Mouse (Mus musculus): ENCODE results near the gene Msl3. TPM values are rescaled to one million over a fixed set of nuclear protein-coding genes. Genes with fewer than 3 reads are reported as not detected.
A peak's percentile ranks its signal among the peaks of the same experiment; 100 is the strongest.

Msl3 gene
- polyA plus RNA-seq (2012; rRNA removed), result 18.3 and 20.0 TPM in 2 replicates

GRCm38 (mm10) chrX:168673525-168674406 is at the start of gene Msl3:
Gene Msl3 (minus strand): TSS chrX:168673898.
- DNase-seq, result peak; percentile 89
- TF ChIP-seq CTCF (conservative IDR thresholded peaks at IDR 0.05; ENCODE audit: insufficient read depth, insufficient read length, low read depth, low read length) (peak; percentile 32; the same call in 1 of the 2 replicates), POLR2A (IDR thresholded peaks at IDR 0.05; ENCODE audit: low read depth, low read length) (no peak)

DNA sequence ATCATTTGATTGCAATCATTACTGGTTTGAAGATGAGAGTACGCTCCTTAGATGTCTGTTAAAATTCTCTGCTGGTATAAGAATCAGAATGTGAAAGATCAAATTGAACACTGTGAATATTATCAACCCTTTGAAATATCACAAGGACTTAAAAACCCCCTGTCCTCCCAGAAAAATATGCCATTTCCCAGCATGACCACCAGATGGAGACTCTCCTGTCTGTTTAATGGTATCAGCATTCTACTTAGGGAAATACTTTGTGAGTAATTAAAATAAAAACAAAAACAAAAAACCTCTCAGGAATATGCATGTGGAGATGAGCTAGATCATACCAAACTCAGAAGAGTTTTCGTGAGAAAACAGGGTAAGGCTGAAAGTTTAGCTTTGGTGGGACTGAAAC is 44.3 kb upstream of the Msl3 start:
- Histone ChIP-seq H3K27ac (ENCODE audit: insufficient read depth, low read depth, low read length) (no peak overlapping the region), H3K4me3 (ENCODE audit: insufficient read depth, low read depth, low read length) (no peak overlapping the region), H3K36me3 (ENCODE audit: control insufficient read depth, insufficient read depth, low read length) (no peaks in the 10 kb centered on the region), H3K4me1 (ENCODE audit: control insufficient read depth, insufficient read depth, low read length) (no peaks in the 10 kb centered on the region), H3K27me3 (replicated peaks; ENCODE audit: control insufficient read depth, insufficient read depth, low read length) (no peaks in the 10 kb centered on the region)
- 57% methylated on average over 2 of the region's 2 CpGs for WGBS
- TF ChIP-seq CTCF (conservative IDR thresholded peaks at IDR 0.05; ENCODE audit: insufficient read depth, insufficient read length, low read depth, low read length) (no peak), POLR2A (IDR thresholded peaks at IDR 0.05; ENCODE audit: low read depth, low read length) (no peak)
- DNase-seq, result peak; percentile 16

More at GRCm38 (mm10) chrX:168673525-168674406, at the start of gene Msl3:
- H3K27ac ChIP-seq (ENCODE audit: insufficient read depth, low read depth, low read length), result peak within 1 kb of the TSS; percentile 92
- peak within 1 kb of the TSS; percentile 82 for H3K4me3 ChIP-seq (ENCODE audit: insufficient read depth, low read depth, low read length)
- 0% methylated on average over 66 of the region's 88 CpGs for WGBS
- no peaks in the 10 kb centered on the region for H3K36me3 ChIP-seq (ENCODE audit: control insufficient read depth, insufficient read depth, low read length)
- no peaks in the 10 kb centered on the region for H3K27me3 ChIP-seq (replicated peaks; ENCODE audit: control insufficient read depth, insufficient read depth, low read length)
- no peaks in the 10 kb centered on the region; the same call in 1 of the 2 replicates for H3K4me1 ChIP-seq (ENCODE audit: control insufficient read depth, insufficient read depth, low read length)

GRCm38 (mm10) chrX:168674407-168674962 is 787 bp upstream of the Msl3 start:
- TF ChIP-seq POLR2A (IDR thresholded peaks at IDR 0.05; ENCODE audit: low read depth, low read length) (no peak), CTCF (conservative IDR thresholded peaks at IDR 0.05; ENCODE audit: insufficient read depth, insufficient read length, low read depth, low read length) (no peak)
- peak overlapping the region; percentile 82 for H3K4me3 ChIP-seq (ENCODE audit: insufficient read depth, low read depth, low read length)
- H3K36me3 ChIP-seq (ENCODE audit: control insufficient read depth, insufficient read depth, low read length), result no peaks in the 10 kb centered on the region
- H3K4me1 ChIP-seq (ENCODE audit: control insufficient read depth, insufficient read depth, low read length), result no peaks in the 10 kb centered on the region; the same call in 1 of the 2 replicates
- WGBS, result 5% methylated on average over 10 of the region's 10 CpGs
- peak overlapping the region; percentile 91 for H3K27ac ChIP-seq (ENCODE audit: insufficient read depth, low read depth, low read length)
- H3K27me3 ChIP-seq (replicated peaks; ENCODE audit: control insufficient read depth, insufficient read depth, low read length), result no peaks in the 10 kb centered on the region
- DNase-seq, result peak; percentile 77

DNA sequence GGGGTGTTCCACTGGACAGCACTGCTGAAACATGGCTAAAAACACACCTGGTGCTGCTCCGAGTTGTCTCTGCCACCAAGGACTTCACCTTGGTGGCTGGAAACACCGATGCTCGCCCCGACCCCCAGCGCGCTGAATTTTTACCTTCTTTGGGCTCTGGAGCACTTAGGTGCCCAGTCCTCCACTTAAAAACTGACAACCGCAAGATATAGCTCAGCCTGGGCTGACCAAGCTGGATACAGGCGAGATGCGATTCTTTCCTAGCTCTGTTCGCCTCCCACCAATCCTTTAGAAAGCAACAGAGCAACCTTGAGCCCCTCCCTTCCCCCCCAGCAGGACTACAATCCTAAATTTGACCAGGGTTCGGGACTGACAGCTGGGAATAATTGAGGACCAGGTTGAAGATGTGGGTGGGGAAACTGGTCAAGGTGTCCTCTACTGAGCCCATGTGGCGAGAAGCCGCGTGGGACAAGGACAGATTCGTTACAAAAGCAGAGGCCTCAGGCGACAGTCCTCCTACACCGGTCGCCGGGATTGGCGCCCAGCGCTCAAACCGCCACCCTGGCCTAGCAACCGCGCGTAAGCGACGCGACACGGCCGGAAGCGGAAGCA is 679 bp downstream of the Msl3 start:
- Histone ChIP-seq H3K4me1 (ENCODE audit: control insufficient read depth, insufficient read depth, low read length) (no peaks in the 10 kb centered on the region; the same call in 1 of the 2 replicates), H3K36me3 (ENCODE audit: control insufficient read depth, insufficient read depth, low read length) (no peaks in the 10 kb centered on the region), H3K27me3 (replicated peaks; ENCODE audit: control insufficient read depth, insufficient read depth, low read length) (no peaks in the 10 kb centered on the region), H3K27ac (ENCODE audit: insufficient read depth, low read depth, low read length) (peak overlapping the region; percentile 92), H3K4me3 (ENCODE audit: insufficient read depth, low read depth, low read length) (peak overlapping the region; percentile 82)
- TF ChIP-seq POLR2A (IDR thresholded peaks at IDR 0.05; ENCODE audit: low read depth, low read length) (no peak), CTCF (conservative IDR thresholded peaks at IDR 0.05; ENCODE audit: insufficient read depth, insufficient read length, low read depth, low read length) (no peak)
- 1% methylated on average over 31 of the region's 31 CpGs for WGBS
- no peak for DNase-seq

DNA sequence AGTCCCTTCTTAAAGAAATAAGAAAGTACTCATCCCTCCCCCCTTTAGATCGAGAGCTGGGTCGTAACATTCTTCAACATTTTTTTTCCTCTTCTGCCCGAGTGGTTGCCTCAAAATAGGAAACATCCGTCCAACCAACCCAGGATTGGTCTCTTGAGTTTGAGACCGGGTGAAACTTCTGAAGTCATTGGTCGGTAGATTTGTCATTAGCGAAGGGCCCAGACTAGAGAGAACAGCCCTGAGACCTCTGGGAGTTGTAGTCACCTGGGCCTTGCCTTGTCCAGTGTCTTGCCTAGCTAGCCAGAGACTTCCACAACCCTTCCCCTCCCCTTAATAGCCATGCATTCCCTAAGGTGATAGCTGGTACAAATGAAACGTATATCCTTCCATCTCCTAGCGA is 1.3 kb downstream of the Msl3 start:
- no peaks in the 10 kb centered on the region for H3K36me3 ChIP-seq (ENCODE audit: control insufficient read depth, insufficient read depth, low read length)
- H3K4me1 ChIP-seq (ENCODE audit: control insufficient read depth, insufficient read depth, low read length), result no peaks in the 10 kb centered on the region; the same call in 1 of the 2 replicates
- DNase-seq, result peak; percentile 91
- no peak for TF ChIP-seq CTCF (conservative IDR thresholded peaks at IDR 0.05; ENCODE audit: insufficient read depth, insufficient read length, low read depth, low read length)
- TF ChIP-seq POLR2A (IDR thresholded peaks at IDR 0.05; ENCODE audit: low read depth, low read length), result no peak
- under 1% methylated on average over 9 of the region's 9 CpGs for WGBS
- no peaks in the 10 kb centered on the region for H3K27me3 ChIP-seq (replicated peaks; ENCODE audit: control insufficient read depth, insufficient read depth, low read length)
- peak overlapping the region; percentile 82 for H3K4me3 ChIP-seq (ENCODE audit: insufficient read depth, low read depth, low read length)
- H3K27ac ChIP-seq (ENCODE audit: insufficient read depth, low read depth, low read length), result peak overlapping the region; percentile 92; the same call in 1 of the 2 replicates

DNA sequence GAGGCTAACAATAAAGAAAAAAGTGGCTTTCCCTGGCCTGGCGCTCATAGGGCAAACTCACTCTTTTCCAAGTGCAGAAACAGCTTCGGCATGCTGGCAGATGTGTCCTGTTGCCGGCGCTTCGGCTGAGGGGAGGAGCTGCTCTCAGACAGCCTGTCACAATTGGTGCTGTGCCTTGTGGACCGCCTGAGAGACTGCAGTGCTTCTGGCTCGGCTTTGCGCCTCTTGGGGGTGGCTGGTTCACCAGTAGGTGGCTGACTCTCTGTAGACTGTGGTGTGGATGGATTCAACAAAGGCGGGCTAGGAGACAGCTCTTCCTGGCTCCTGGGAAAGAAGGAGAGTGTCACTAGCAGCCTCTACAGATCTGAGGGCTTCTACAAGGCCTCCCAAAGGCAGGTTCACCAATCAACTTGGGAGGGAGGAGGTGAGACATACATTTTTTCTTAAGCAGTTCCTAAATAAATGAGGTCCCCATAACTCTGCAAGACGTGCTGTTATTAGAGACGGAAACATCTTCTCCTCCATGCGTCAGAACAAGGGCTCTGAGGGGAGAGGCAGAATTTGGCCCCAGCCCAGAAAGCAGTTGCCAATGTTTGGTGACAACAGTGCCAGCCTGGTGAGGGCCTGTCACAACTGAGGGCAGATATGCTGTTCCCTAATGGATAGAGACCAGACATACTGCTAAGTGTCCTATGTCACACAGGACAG is 9.6 kb downstream of the Msl3 start:
- no peak overlapping the region for H3K27ac ChIP-seq (ENCODE audit: insufficient read depth, low read depth, low read length)
- no peaks in the 10 kb centered on the region for H3K27me3 ChIP-seq (replicated peaks; ENCODE audit: control insufficient read depth, insufficient read depth, low read length)
- WGBS, result 75% methylated on average over 12 of the region's 12 CpGs
- H3K36me3 ChIP-seq (ENCODE audit: control insufficient read depth, insufficient read depth, low read length), result no peaks in the 10 kb centered on the region
- no peak overlapping the region for H3K4me3 ChIP-seq (ENCODE audit: insufficient read depth, low read depth, low read length)
- TF ChIP-seq CTCF (conservative IDR thresholded peaks at IDR 0.05; ENCODE audit: insufficient read depth, insufficient read length, low read depth, low read length), result no peak
- no peak for TF ChIP-seq POLR2A (IDR thresholded peaks at IDR 0.05; ENCODE audit: low read depth, low read length)
- no peak for DNase-seq
- no peaks in the 10 kb centered on the region for H3K4me1 ChIP-seq (ENCODE audit: control insufficient read depth, insufficient read depth, low read length)
